In genomic region chr4:120405806-120406638, GRCm38 (mm10) we compare ENCODE assay signal across 8 mouse cellular contexts. TPM values are rescaled to one million over a fixed set of nuclear protein-coding genes. Genes with fewer than 3 reads are reported as not detected.
DNase-seq lines count a peak whose midpoint lies in the region; ATAC-seq and TF ChIP-seq lines count a peak whose summit lies in the region.

No protein-coding gene starts in this region.

- TF ChIP-seq EP300 in heart, postnatal 0 days (IDR thresholded peaks at IDR 0.05; ENCODE audit: low read depth): no peak
- no peak for TF ChIP-seq EP300 in liver, postnatal 0 days (IDR thresholded peaks at IDR 0.05; ENCODE audit: low read depth)
- TF ChIP-seq EP300 in stomach, postnatal 0 days (optimal IDR thresholded peaks at IDR 0.05): no peak

- H3K36me3 ChIP-seq in neural tube, embryonic 11.5 days (ENCODE audit: control insufficient read depth, insufficient read depth, low read length): no peaks in the 10 kb centered on the region
- H3K36me3 ChIP-seq in heart, postnatal 0 days (replicated peaks; ENCODE audit: control insufficient read depth, insufficient read depth, low read length): no peaks in the 10 kb centered on the region
- H3K36me3 ChIP-seq in liver, postnatal 0 days (replicated peaks; ENCODE audit: insufficient read depth, low read length): no peaks in the 10 kb centered on the region
- H3K36me3 ChIP-seq in stomach, postnatal 0 days (ENCODE audit: control insufficient read depth, insufficient read depth, low read length): no peaks in the 10 kb centered on the region

- H3K4me3 ChIP-seq in neural tube, embryonic 11.5 days (ENCODE audit: low read depth, low read length): peak overlapping the region; percentile 99
- peak overlapping the region; percentile 98 for H3K4me3 ChIP-seq in heart, postnatal 0 days (ENCODE audit: low read depth, low read length)
- H3K4me3 ChIP-seq in liver, postnatal 0 days (ENCODE audit: low read depth, low read length): peak overlapping the region; percentile 98
- peak overlapping the region; percentile 99 for H3K4me3 ChIP-seq in stomach, postnatal 0 days (ENCODE audit: low read depth, low read length)

- H3K4me1 ChIP-seq in neural tube, embryonic 11.5 days (ENCODE audit: control insufficient read depth, insufficient read depth, low read length): peaks cover 7% of the 10 kb centered on the region
- H3K4me1 ChIP-seq in heart, postnatal 0 days (ENCODE audit: control insufficient read depth, insufficient read depth): peaks cover 19% of the 10 kb centered on the region; the same call in 1 of the 2 replicates
- peaks cover 17% of the 10 kb centered on the region for H3K4me1 ChIP-seq in liver, postnatal 0 days (ENCODE audit: insufficient read depth)
- H3K4me1 ChIP-seq in stomach, postnatal 0 days (replicated peaks; ENCODE audit: control insufficient read depth, insufficient read depth): no peaks in the 10 kb centered on the region

- TF ChIP-seq CTCF in heart, postnatal 0 days (IDR thresholded peaks at IDR 0.05; ENCODE audit: low read depth): no peak
- no peak for TF ChIP-seq CTCF in liver, postnatal 0 days (IDR thresholded peaks at IDR 0.05; ENCODE audit: low read depth)
- no peak for TF ChIP-seq CTCF in stomach, postnatal 0 days (IDR thresholded peaks at IDR 0.05; ENCODE audit: low read depth)

- DNase-seq in neural tube, embryonic 11.5 days (ENCODE audit: low spot score): no peak
- no peak for DNase-seq in neural tube, embryonic 10.5 days (ENCODE audit: extremely low spot score, low spot score)
- peak; percentile 28 for DNase-seq in c-Kit-positive CD71-negative TER-119-negative erythroid progenitor cells, embryonic 14.5 days (ENCODE audit: low read depth)
- no peak for DNase-seq in heart, postnatal 0 days (ENCODE audit: low spot score)
- no peak for DNase-seq in liver, postnatal 0 days
- DNase-seq in stomach, postnatal 0 days (ENCODE audit: low spot score): no peak
- DNase-seq in adrenal gland, postnatal 10 days: no peak
- no peak for DNase-seq in testis, postnatal 10 days (ENCODE audit: low spot score)

- H3K9me3 ChIP-seq in neural tube, embryonic 11.5 days (ENCODE audit: control insufficient read depth, low read length): no peaks in the 10 kb centered on the region
- H3K9me3 ChIP-seq in heart, postnatal 0 days (replicated peaks; ENCODE audit: control insufficient read depth, low read length): no peaks in the 10 kb centered on the region
- no peaks in the 10 kb centered on the region for H3K9me3 ChIP-seq in liver, postnatal 0 days (ENCODE audit: low read length)
- H3K9me3 ChIP-seq in stomach, postnatal 0 days (ENCODE audit: control insufficient read depth, low read length): no peaks in the 10 kb centered on the region

- H3K4me2 ChIP-seq in neural tube, embryonic 11.5 days (ENCODE audit: low read depth): peak overlapping the region; percentile 70
- peak overlapping the region; percentile 69 for H3K4me2 ChIP-seq in heart, postnatal 0 days (ENCODE audit: low read depth, low read length)
- peak overlapping the region; percentile 85 for H3K4me2 ChIP-seq in liver, postnatal 0 days (ENCODE audit: low read depth, low read length)
- peak overlapping the region; percentile 60 for H3K4me2 ChIP-seq in stomach, postnatal 0 days (replicated peaks; ENCODE audit: low read depth)

- H3K9ac ChIP-seq in neural tube, embryonic 11.5 days (ENCODE audit: low read length): peak overlapping the region; percentile 99
- H3K9ac ChIP-seq in heart, postnatal 0 days (replicated peaks; ENCODE audit: low read depth, low read length): peak overlapping the region; percentile 98
- H3K9ac ChIP-seq in liver, postnatal 0 days (replicated peaks): peak overlapping the region; percentile 99
- peak overlapping the region; percentile 99 for H3K9ac ChIP-seq in stomach, postnatal 0 days (ENCODE audit: low read length)

- peak overlapping the region; percentile 91 for H3K27ac ChIP-seq in neural tube, embryonic 11.5 days (ENCODE audit: low read depth, low read length)
- H3K27ac ChIP-seq in heart, postnatal 0 days (ENCODE audit: low read depth): peak overlapping the region; percentile 98
- peak overlapping the region; percentile 95 for H3K27ac ChIP-seq in liver, postnatal 0 days (ENCODE audit: low read depth)
- H3K27ac ChIP-seq in stomach, postnatal 0 days (replicated peaks): peak overlapping the region; percentile 96

- no peak; the same call in 1 of the 2 replicates for ATAC-seq in neural tube, embryonic 11.5 days (ENCODE audit: insufficient read depth, low FRiP score, low TSS enrichment)
- peak; percentile 37; the same call in 1 of the 2 replicates for ATAC-seq in heart, postnatal 0 days (ENCODE audit: insufficient read depth, low read depth)
- ATAC-seq in liver, postnatal 0 days: peak; percentile 52
- ATAC-seq in stomach, postnatal 0 days (ENCODE audit: low FRiP score, low TSS enrichment): 0 out of 2 replicates have a peak, but pooled peaks have one; percentile 41

- WGBS in neural tube, embryonic 11.5 days: 4% methylated on average over 25 of the region's 25 CpGs
- WGBS in heart, postnatal 0 days: 1% methylated on average over 25 of the region's 25 CpGs
- WGBS in liver, postnatal 0 days (ENCODE audit: insufficient replicate concordance): 3% methylated on average over 24 of the region's 25 CpGs
- WGBS in stomach, postnatal 0 days: 3% methylated on average over 25 of the region's 25 CpGs

- no peaks in the 10 kb centered on the region for H3K27me3 ChIP-seq in neural tube, embryonic 11.5 days (ENCODE audit: control insufficient read depth, insufficient read depth, low read length)
- no peaks in the 10 kb centered on the region for H3K27me3 ChIP-seq in heart, postnatal 0 days (ENCODE audit: control insufficient read depth, insufficient read depth, low read length)
- H3K27me3 ChIP-seq in liver, postnatal 0 days (ENCODE audit: insufficient read depth, low read length): no peaks in the 10 kb centered on the region
- no peaks in the 10 kb centered on the region for H3K27me3 ChIP-seq in stomach, postnatal 0 days (ENCODE audit: control insufficient read depth, insufficient read depth, low read length)

RNA-seq across cellular contexts. Expression of gene Scmh1, which starts 0.9 kb away (rescaled TPM):
- polyA plus RNA-seq in neural tube, embryonic 11.5 days (2014; fragmentation: Nextera tagmentation; extraction: Ambion mirVana): 59.4 and 60.1 TPM in 2 replicates
- 26.8 and 28.3 TPM in 2 replicates for total RNA-seq in heart, postnatal 0 days (2014; rRNA removed; ENCODE audit: low replicate concordance)
- 49.8 and 51.5 TPM in 2 replicates for polyA plus RNA-seq in heart, postnatal 0 days (2015; fragmentation: Nextera tagmentation; extraction: Ambion mirVana)
- 9.0 and 10.7 TPM in 2 replicates for polyA plus RNA-seq in liver, postnatal 0 days (2015; fragmentation: Nextera tagmentation; extraction: Ambion mirVana)
- 35.6 and 38.7 TPM in 2 replicates for polyA plus RNA-seq in stomach, postnatal 0 days (2015; fragmentation: Nextera tagmentation; extraction: Ambion mirVana)
- 10 to 100 TPM; 40.3 to 47.3 TPM for total RNA-seq in adrenal gland, postnatal 10 days (2021)
